Mouse (Mus musculus): ENCODE results near the gene Rasgef1b. TPM values are rescaled to one million over a fixed set of nuclear protein-coding genes. Genes with fewer than 3 reads are reported as not detected.

The Rasgef1b gene
- polyA plus RNA-seq, 1 experiment from 2014 or later: 6.5 TPM

- H3K4me2 ChIP-seq (ENCODE audit: low read depth, low read length): no peak overlapping the region
- ATAC-seq (ENCODE audit: low read depth): no peak
- 67% methylated on average over 6 of the region's 6 CpGs for WGBS
- no peaks in the 10 kb centered on the region for H3K27me3 ChIP-seq (replicated peaks; ENCODE audit: control insufficient read depth, insufficient read depth, low read length)
- H3K9ac ChIP-seq (ENCODE audit: low read depth, low read length): no peak overlapping the region
- no peaks in the 10 kb centered on the region for H3K9me3 ChIP-seq (ENCODE audit: control insufficient read depth, low read length)
- H3K27ac ChIP-seq (replicated peaks; ENCODE audit: low read depth, low read length): no peak overlapping the region
- no peak for DNase-seq (ENCODE audit: low spot score)
- H3K4me1 ChIP-seq (ENCODE audit: control insufficient read depth, insufficient read depth, low read length): no peaks in the 10 kb centered on the region
- H3K4me3 ChIP-seq (ENCODE audit: low read depth, low read length): no peak overlapping the region
- H3K36me3 ChIP-seq (ENCODE audit: control insufficient read depth, insufficient read depth, low read length): no peaks in the 10 kb centered on the region
These were observed 288.8 kb downstream of the Rasgef1b start for GRCm38 (mm10) chr5:99440109-99440508.

DNA sequence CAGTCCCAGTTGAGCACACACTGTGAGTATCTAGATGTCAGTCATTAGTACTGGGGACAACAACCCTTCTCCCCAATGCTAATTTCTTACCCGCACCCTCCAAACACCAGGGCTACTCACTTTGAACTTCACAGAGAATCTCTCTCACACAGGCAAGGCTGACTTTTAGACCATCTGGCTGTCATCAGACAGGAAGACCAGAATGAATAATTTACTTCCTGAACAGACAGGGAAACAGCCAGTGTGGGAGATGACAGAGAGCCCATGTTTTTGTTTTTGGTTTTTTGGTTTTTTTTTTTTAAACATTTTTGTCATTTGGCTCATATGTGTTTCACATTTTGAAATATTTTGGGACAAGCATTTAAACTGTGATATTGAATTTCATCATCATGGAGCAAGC lies 290.3 kb downstream of the Rasgef1b start:
- WGBS: 50% methylated on average over 1 of the region's 1 CpGs
- ATAC-seq (ENCODE audit: low read depth) (no peak), DNase-seq (ENCODE audit: low spot score) (no peak)
- H3K4me1 ChIP-seq (ENCODE audit: control insufficient read depth, insufficient read depth, low read length): no peaks in the 10 kb centered on the region
- no peak overlapping the region for H3K9ac ChIP-seq (ENCODE audit: low read depth, low read length)
- H3K27ac ChIP-seq (replicated peaks; ENCODE audit: low read depth, low read length): no peak overlapping the region
- H3K9me3 ChIP-seq (ENCODE audit: control insufficient read depth, low read length): no peaks in the 10 kb centered on the region
- H3K4me2 ChIP-seq (ENCODE audit: low read depth, low read length): no peak overlapping the region
- no peaks in the 10 kb centered on the region for H3K36me3 ChIP-seq (ENCODE audit: control insufficient read depth, insufficient read depth, low read length)
- no peaks in the 10 kb centered on the region for H3K27me3 ChIP-seq (replicated peaks; ENCODE audit: control insufficient read depth, insufficient read depth, low read length)
- H3K4me3 ChIP-seq (ENCODE audit: low read depth, low read length): no peak overlapping the region

GRCm38 (mm10) chr5:99434226-99434625 lies 294.6 kb downstream of the Rasgef1b start:
- Histone ChIP-seq H3K27me3 (replicated peaks; ENCODE audit: control insufficient read depth, insufficient read depth, low read length) (no peaks in the 10 kb centered on the region), H3K36me3 (ENCODE audit: control insufficient read depth, insufficient read depth, low read length) (no peaks in the 10 kb centered on the region), H3K9ac (ENCODE audit: low read depth, low read length) (no peak overlapping the region), H3K9me3 (ENCODE audit: control insufficient read depth, low read length) (no peaks in the 10 kb centered on the region), H3K27ac (replicated peaks; ENCODE audit: low read depth, low read length) (no peak overlapping the region), H3K4me2 (ENCODE audit: low read depth, low read length) (no peak overlapping the region), H3K4me1 (ENCODE audit: control insufficient read depth, insufficient read depth, low read length) (no peaks in the 10 kb centered on the region), H3K4me3 (ENCODE audit: low read depth, low read length) (no peak overlapping the region)
- DNase-seq (ENCODE audit: low spot score): no peak
- 89% methylated on average over 4 of the region's 4 CpGs for WGBS
- ATAC-seq (ENCODE audit: low read depth): no peak

GRCm38 (mm10) chr5:99432471-99432870 lies 296.4 kb downstream of the Rasgef1b start:
- Histone ChIP-seq H3K4me1 (ENCODE audit: control insufficient read depth, insufficient read depth, low read length) (no peaks in the 10 kb centered on the region; the same call in 1 of the 2 replicates), H3K4me2 (ENCODE audit: low read depth, low read length) (no peak overlapping the region), H3K27me3 (replicated peaks; ENCODE audit: control insufficient read depth, insufficient read depth, low read length) (no peaks in the 10 kb centered on the region), H3K9ac (ENCODE audit: low read depth, low read length) (no peak overlapping the region), H3K27ac (replicated peaks; ENCODE audit: low read depth, low read length) (no peak overlapping the region), H3K9me3 (ENCODE audit: control insufficient read depth, low read length) (no peaks in the 10 kb centered on the region), H3K36me3 (ENCODE audit: control insufficient read depth, insufficient read depth, low read length) (no peaks in the 10 kb centered on the region), H3K4me3 (ENCODE audit: low read depth, low read length) (no peak overlapping the region)
- WGBS: 90% methylated on average over 8 of the region's 8 CpGs
- ATAC-seq (ENCODE audit: low read depth): no peak
- DNase-seq (ENCODE audit: low spot score): no peak

- H3K9me3 ChIP-seq (ENCODE audit: control insufficient read depth, low read length): no peaks in the 10 kb centered on the region
- no peak for ATAC-seq (ENCODE audit: low read depth)
- DNase-seq (ENCODE audit: low spot score): no peak
- no peak overlapping the region for H3K27ac ChIP-seq (replicated peaks; ENCODE audit: low read depth, low read length)
- H3K36me3 ChIP-seq (ENCODE audit: control insufficient read depth, insufficient read depth, low read length): no peaks in the 10 kb centered on the region
- H3K4me2 ChIP-seq (ENCODE audit: low read depth, low read length): no peak overlapping the region
- no peaks in the 10 kb centered on the region; the same call in 1 of the 2 replicates for H3K4me1 ChIP-seq (ENCODE audit: control insufficient read depth, insufficient read depth, low read length)
- no peak overlapping the region for H3K9ac ChIP-seq (ENCODE audit: low read depth, low read length)
- WGBS: 86% methylated on average over 8 of the region's 8 CpGs
- H3K27me3 ChIP-seq (replicated peaks; ENCODE audit: control insufficient read depth, insufficient read depth, low read length): no peaks in the 10 kb centered on the region
- no peak overlapping the region for H3K4me3 ChIP-seq (ENCODE audit: low read depth, low read length)
These were observed 299.6 kb downstream of the Rasgef1b start for GRCm38 (mm10) chr5:99429273-99429672.

DNA sequence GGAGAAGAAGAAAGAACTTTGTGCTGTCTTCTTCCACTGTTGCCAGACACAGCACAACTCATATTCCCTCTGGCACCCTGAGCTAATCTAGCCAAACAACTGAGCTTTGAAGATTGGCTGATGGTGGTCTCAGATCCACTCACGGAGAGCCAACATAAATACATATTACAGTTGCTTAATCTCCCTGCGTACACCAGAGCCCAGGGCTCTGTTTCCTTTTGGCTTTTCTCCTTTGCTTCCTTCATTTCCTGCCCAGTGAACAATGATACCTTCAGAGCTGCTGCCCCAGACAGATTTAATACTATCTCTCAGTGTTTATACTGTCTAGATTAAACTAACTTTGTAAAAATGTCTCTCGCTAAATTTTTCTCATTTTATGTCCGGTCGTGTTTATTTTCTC lies 300.2 kb downstream of the Rasgef1b start:
- no peaks in the 10 kb centered on the region for H3K36me3 ChIP-seq (ENCODE audit: control insufficient read depth, insufficient read depth, low read length)
- H3K4me1 ChIP-seq (ENCODE audit: control insufficient read depth, insufficient read depth, low read length): no peaks in the 10 kb centered on the region; the same call in 1 of the 2 replicates
- H3K4me2 ChIP-seq (ENCODE audit: low read depth, low read length): peak overlapping the region; percentile 24; the same call in 1 of the 2 replicates
- no peak overlapping the region for H3K9ac ChIP-seq (ENCODE audit: low read depth, low read length)
- H3K4me3 ChIP-seq (ENCODE audit: low read depth, low read length): no peak overlapping the region
- DNase-seq (ENCODE audit: low spot score) (peak; percentile 64), ATAC-seq (ENCODE audit: low read depth) (peak; percentile 54; the same call in 1 of the 2 replicates)
- no peaks in the 10 kb centered on the region for H3K27me3 ChIP-seq (replicated peaks; ENCODE audit: control insufficient read depth, insufficient read depth, low read length)
- 52% methylated on average over 5 of the region's 5 CpGs for WGBS
- no peaks in the 10 kb centered on the region for H3K9me3 ChIP-seq (ENCODE audit: control insufficient read depth, low read length)
- no peak overlapping the region for H3K27ac ChIP-seq (replicated peaks; ENCODE audit: low read depth, low read length)

GRCm38 (mm10) chr5:99423271-99423670 lies 305.6 kb downstream of the Rasgef1b start:
- Histone ChIP-seq H3K27me3 (replicated peaks; ENCODE audit: control insufficient read depth, insufficient read depth, low read length) (no peaks in the 10 kb centered on the region), H3K27ac (replicated peaks; ENCODE audit: low read depth, low read length) (no peak overlapping the region), H3K4me3 (ENCODE audit: low read depth, low read length) (no peak overlapping the region), H3K9me3 (ENCODE audit: control insufficient read depth, low read length) (no peaks in the 10 kb centered on the region), H3K4me2 (ENCODE audit: low read depth, low read length) (no peak overlapping the region), H3K9ac (ENCODE audit: low read depth, low read length) (no peak overlapping the region), H3K4me1 (ENCODE audit: control insufficient read depth, insufficient read depth, low read length) (no peaks in the 10 kb centered on the region; the same call in 1 of the 2 replicates), H3K36me3 (ENCODE audit: control insufficient read depth, insufficient read depth, low read length) (no peaks in the 10 kb centered on the region)
- DNase-seq (ENCODE audit: low spot score): no peak
- ATAC-seq (ENCODE audit: low read depth): no peak
- WGBS: 79% methylated on average over 5 of the region's 5 CpGs

DNA sequence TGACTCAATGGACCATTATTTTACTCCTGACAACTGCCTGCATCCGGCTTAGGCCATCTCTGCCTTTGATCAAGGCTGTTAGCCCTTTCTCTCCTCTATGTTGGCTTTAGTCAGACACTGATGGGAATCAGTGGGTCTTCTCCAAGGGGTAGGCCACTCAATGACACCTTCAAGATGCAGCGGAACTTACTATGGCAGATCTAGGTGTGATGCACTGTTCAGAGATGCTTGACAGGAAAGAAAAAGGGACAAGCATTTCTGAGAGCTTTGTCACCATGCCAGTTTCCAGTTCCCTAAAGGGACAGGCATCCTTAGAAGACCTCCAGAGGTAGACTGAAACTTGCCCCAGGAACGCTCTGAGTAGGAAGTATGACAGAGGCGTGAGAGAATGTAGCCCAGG lies 306.0 kb downstream of the Rasgef1b start:
- no peak overlapping the region for H3K4me2 ChIP-seq (ENCODE audit: low read depth, low read length)
- H3K27me3 ChIP-seq (replicated peaks; ENCODE audit: control insufficient read depth, insufficient read depth, low read length): no peaks in the 10 kb centered on the region
- no peaks in the 10 kb centered on the region for H3K4me1 ChIP-seq (ENCODE audit: control insufficient read depth, insufficient read depth, low read length)
- no peak overlapping the region for H3K27ac ChIP-seq (replicated peaks; ENCODE audit: low read depth, low read length)
- H3K4me3 ChIP-seq (ENCODE audit: low read depth, low read length): no peak overlapping the region
- WGBS: 87% methylated on average over 4 of the region's 4 CpGs
- no peak overlapping the region for H3K9ac ChIP-seq (ENCODE audit: low read depth, low read length)
- no peaks in the 10 kb centered on the region for H3K36me3 ChIP-seq (ENCODE audit: control insufficient read depth, insufficient read depth, low read length)
- no peaks in the 10 kb centered on the region for H3K9me3 ChIP-seq (ENCODE audit: control insufficient read depth, low read length)
- ATAC-seq (ENCODE audit: low read depth) (no peak), DNase-seq (ENCODE audit: low spot score) (no peak)

GRCm38 (mm10) chr5:99422092-99422491 lies 306.8 kb downstream of the Rasgef1b start:
- Histone ChIP-seq H3K27ac (replicated peaks; ENCODE audit: low read depth, low read length) (no peak overlapping the region), H3K36me3 (ENCODE audit: control insufficient read depth, insufficient read depth, low read length) (no peaks in the 10 kb centered on the region), H3K9me3 (ENCODE audit: control insufficient read depth, low read length) (no peaks in the 10 kb centered on the region), H3K4me3 (ENCODE audit: low read depth, low read length) (no peak overlapping the region), H3K4me1 (ENCODE audit: control insufficient read depth, insufficient read depth, low read length) (no peaks in the 10 kb centered on the region), H3K9ac (ENCODE audit: low read depth, low read length) (no peak overlapping the region), H3K4me2 (ENCODE audit: low read depth, low read length) (no peak overlapping the region), H3K27me3 (replicated peaks; ENCODE audit: control insufficient read depth, insufficient read depth, low read length) (no peaks in the 10 kb centered on the region)
- 80% methylated on average over 6 of the region's 6 CpGs for WGBS
- no peak for DNase-seq (ENCODE audit: low spot score)
- no peak for ATAC-seq (ENCODE audit: low read depth)
